Mouse (Mus musculus) liver, embryonic 16.5 days (tissue): ENCODE measurements around the gene Bpifb2. TPM values are rescaled to one million over a fixed set of nuclear protein-coding genes. Genes with fewer than 3 reads are reported as not detected.

Source experiments
- ATAC-seq: fragments of 200-750 bp; cut with Nextera tagmentation; 2 replicates; pipeline ENCODE4 v1.8.0; 2017; ENCODE audit warnings: low read depth, mild to moderate bottlenecking, moderate number of reproducible peaks, moderate library complexity
- H3K27ac ChIP-seq: fragments of 300-500 bp; sonication (generic); 2 replicates; pipeline ENCODE4 v1.5.1; 2014; ENCODE audit warnings: mild to moderate bottlenecking, low read length
- H3K27me3 ChIP-seq: fragments of 300-500 bp; sonication (generic); 2 replicates; pipeline ENCODE4 v1.6.1; 2014; ENCODE audit warnings: low read depth, low read length, mixed read lengths; ENCODE audit not compliant: control insufficient read depth, insufficient read depth
- H3K36me3 ChIP-seq: fragments of 300-500 bp; sonication (generic); 2 replicates; pipeline ENCODE4 v1.6.1; 2014; ENCODE audit warnings: mild to moderate bottlenecking; ENCODE audit not compliant: control insufficient read depth, insufficient read depth
- H3K4me1 ChIP-seq: fragments of 300-500 bp; sonication (generic); 2 replicates; pipeline ENCODE4 v1.6.1; 2014; ENCODE audit warnings: low read depth, low read length, mixed read lengths; ENCODE audit not compliant: control insufficient read depth
- H3K4me2 ChIP-seq: fragments of 300-500 bp; sonication (generic); 2 replicates; pipeline ENCODE4 v1.6.1; 2014; ENCODE audit warnings: low read depth, low read length, mixed read lengths
- H3K4me3 ChIP-seq: fragments of 300-500 bp; sonication (generic); 2 replicates; pipeline ENCODE4 v1.5.1; 2014; ENCODE audit warnings: low read depth, mild to moderate bottlenecking, low read length
- H3K9ac ChIP-seq: fragments of 300-500 bp; sonication (generic); 2 replicates; pipeline ENCODE4 v1.6.1; 2014; ENCODE audit warnings: low read depth, low read length
- H3K9me3 ChIP-seq: fragments of 300-500 bp; sonication (generic); replicated peaks from 2 replicates; pipeline ENCODE4 v1.6.1; 2016; ENCODE audit warnings: low read length; ENCODE audit not compliant: control insufficient read depth
- WGBS: fragments of 180-500 bp; shearing (Covaris S2); extraction: QIAGEN DNeasy Blood & Tissue Kit; methylation state at CpG from one replicate; pipeline ENCODE4 v1.1.7; 2014; ENCODE audit not compliant: insufficient replicate concordance; 5-methylcytosine and 5-hydroxymethylcytosine counted together
- polyA plus RNA-seq: library from polyadenylated mRNA; unstranded; fragments of >200 nt; fragmentation: Nextera tagmentation; extraction: Ambion mirVana; gene quantifications from 2 replicates; pipeline ENCODE4 v1.2.1, GENCODE M21; 2015

Gene Bpifb2
- polyA plus RNA-seq, 1 experiment from 2014 or later = not detected

GRCm38 (mm10) chr2:153943537-153943936 lies 68.7 kb downstream of the Bpifb2 start:
- Histone ChIP-seq H3K27ac (no peak overlapping the region), H3K9ac (no peak overlapping the region), H3K36me3 (no peaks in the 10 kb centered on the region), H3K4me3 (no peak overlapping the region), H3K4me1 (no peaks in the 10 kb centered on the region), H3K9me3 (no peaks in the 10 kb centered on the region), H3K4me2 (no peak overlapping the region), H3K27me3 (no peaks in the 10 kb centered on the region)
- WGBS = 26% methylated on average over 3 of the region's 3 CpGs
- no peak for ATAC-seq

- Histone ChIP-seq H3K9ac (no peak overlapping the region), H3K4me1 (no peaks in the 10 kb centered on the region), H3K36me3 (no peaks in the 10 kb centered on the region), H3K27me3 (no peaks in the 10 kb centered on the region), H3K9me3 (no peaks in the 10 kb centered on the region), H3K4me3 (no peak overlapping the region), H3K4me2 (no peak overlapping the region), H3K27ac (no peak overlapping the region)
- WGBS = 63% methylated on average over 8 of the region's 8 CpGs
- peak; percentile 64 for ATAC-seq
These were observed 69.7 kb downstream of the Bpifb2 start for GRCm38 (mm10) chr2:153944567-153944966.

Other genes starting within 250 kb of the Bpifb2 start
- gene Commd7, start 242.3 kb upstream of the Bpifb2 start, polyA plus RNA-seq = 24.8 and 25.0 TPM in 2 replicates
- gene Dnmt3b, start 225.6 kb upstream of the Bpifb2 start, polyA plus RNA-seq = 3.3 and 3.8 TPM in 2 replicates
- 0.81 and 1.1 TPM in 2 replicates for gene Dnmt3c, start 178.4 kb upstream of the Bpifb2 start, polyA plus RNA-seq
- gene Mapre1, start 133.8 kb upstream of the Bpifb2 start, polyA plus RNA-seq = 91.6 and 102 TPM in 2 replicates
- not detected in 2 replicates for gene Efcab8, start 95.1 kb upstream of the Bpifb2 start, polyA plus RNA-seq
- not detected in 2 replicates for gene Sun5, start 4.0 kb upstream of the Bpifb2 start, polyA plus RNA-seq
- gene Bpifb6, start 25.3 kb downstream of the Bpifb2 start, polyA plus RNA-seq = not detected in 2 replicates
- gene Bpifb3, start 43.2 kb downstream of the Bpifb2 start, polyA plus RNA-seq = not detected in 2 replicates
- 0.09 TPM in 1 of 2 replicates, not detected in the other for gene Bpifb4, start 63.2 kb downstream of the Bpifb2 start, polyA plus RNA-seq
- gene Bpifa6, start 99.9 kb downstream of the Bpifb2 start, polyA plus RNA-seq = not detected in 2 replicates
- gene Bpifa2, start 133.2 kb downstream of the Bpifb2 start, polyA plus RNA-seq = not detected in 2 replicates